Mouse (Mus musculus) erythroblast, embryonic 14.5 days (primary cell): ENCODE measurements at regions not wholly inside any gene's neighbourhood (a gene's known extent, or its start where the extent isn't known, plus 50 kb on each side); places are given as distances from the start of the nearest gene placed in this dataset.

Experiments used
- H3K27me3 ChIP-seq: 2 replicates; pipeline ENCODE4 v1.6.1; 2012; ENCODE audit warnings: inconsistent platforms; ENCODE audit not compliant: control insufficient read depth
- H3K36me3 ChIP-seq: 2 replicates; pipeline ENCODE4 v1.6.1; 2012; ENCODE audit warnings: mild to moderate bottlenecking, inconsistent platforms; ENCODE audit not compliant: control insufficient read depth
- H3K4me1 ChIP-seq: 2 replicates; pipeline ENCODE4 v1.6.1; 2012; ENCODE audit warnings: inconsistent platforms; ENCODE audit not compliant: control insufficient read depth
- H3K4me3 ChIP-seq: replicated peaks from 2 replicates; pipeline ENCODE3; 2012; ENCODE audit warnings: moderate library complexity, mild to moderate bottlenecking, inconsistent platforms
- H3K9me3 ChIP-seq: 2 replicates; pipeline ENCODE4 v1.6.1; 2012; ENCODE audit warnings: low read length, inconsistent platforms, mixed read lengths; ENCODE audit not compliant: control insufficient read depth
- GATA1 ChIP-seq: IDR thresholded peaks from 2 replicates; pipeline ENCODE4 v1.6.1; 2012; ENCODE audit warnings: low read length, inconsistent platforms, mixed read lengths
- TAL1 ChIP-seq: IDR thresholded peaks from 3 replicates; pipeline ENCODE4 v1.6.1; 2012; ENCODE audit warnings: low read length, inconsistent platforms, mixed read lengths

DNA sequence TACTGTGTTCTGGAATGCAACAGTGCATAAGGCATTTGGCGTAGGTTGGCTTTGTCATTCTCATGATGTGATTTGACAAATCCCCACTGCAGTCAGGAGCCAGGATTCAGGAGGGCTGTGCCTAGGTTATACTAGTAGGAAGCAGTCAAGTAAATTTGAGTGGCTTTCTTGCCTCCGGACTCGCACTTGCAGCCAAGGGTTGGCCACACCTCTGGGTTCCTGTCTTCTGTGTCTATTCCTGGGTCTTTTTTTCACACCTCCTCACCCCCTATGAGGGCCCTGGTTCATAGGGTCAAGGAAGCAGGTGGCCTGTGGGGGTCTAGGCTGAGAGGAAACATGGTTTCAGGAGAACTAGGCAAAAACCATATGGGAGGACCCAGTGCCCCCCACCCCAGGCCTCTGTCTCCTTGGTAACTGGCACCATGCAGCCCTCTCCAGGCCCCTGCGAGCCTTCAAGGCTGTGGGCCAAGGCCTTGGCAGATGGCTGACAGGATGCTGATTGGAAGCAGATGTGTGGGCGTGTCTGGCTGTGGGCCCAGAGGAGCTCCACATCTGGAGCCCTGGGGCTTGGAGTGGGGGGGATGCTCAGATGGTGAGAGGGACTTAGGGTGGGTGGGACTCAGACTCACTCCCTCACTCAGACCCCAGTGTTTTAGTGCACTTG is 195.7 kb downstream of the Rgs3 start:
- Histone ChIP-seq H3K27me3 (no peaks in the 10 kb centered on the region), H3K4me3 (no peak overlapping the region)

DNA sequence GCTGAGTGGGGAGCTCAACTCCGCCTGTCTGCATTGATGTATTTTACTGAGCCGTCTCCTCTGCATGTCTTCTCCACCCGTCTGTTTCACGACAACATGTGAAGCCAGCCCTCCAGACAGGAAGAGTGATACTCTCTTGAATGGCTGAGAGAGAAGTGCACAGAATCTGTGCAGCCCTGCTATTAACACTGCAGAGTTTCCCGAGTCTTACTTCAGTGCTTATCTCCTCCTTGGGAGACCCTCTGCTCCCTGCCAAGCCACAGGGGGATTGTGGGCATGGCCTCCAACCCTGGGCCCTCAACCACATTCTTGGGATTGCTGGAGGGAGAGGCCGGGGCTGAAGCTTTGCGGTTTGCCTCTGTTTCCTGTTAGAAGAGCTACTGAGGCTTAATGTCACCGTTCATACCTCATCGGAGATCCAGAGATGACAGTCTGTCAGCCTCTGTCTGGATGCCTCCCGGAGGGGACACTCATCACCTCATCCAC is 197.1 kb downstream of the Rgs3 start:
- H3K4me1 ChIP-seq: no peaks in the 10 kb centered on the region
- H3K9me3 ChIP-seq: no peaks in the 10 kb centered on the region
- H3K36me3 ChIP-seq: no peaks in the 10 kb centered on the region
- TF ChIP-seq TAL1 (no peak), GATA1 (no peak)
- no peaks in the 10 kb centered on the region for H3K27me3 ChIP-seq
- no peak overlapping the region for H3K4me3 ChIP-seq

More for the DNA sequence above, 195.7 kb downstream of the Rgs3 start:
- no peaks in the 10 kb centered on the region for H3K4me1 ChIP-seq
- H3K36me3 ChIP-seq: no peaks in the 10 kb centered on the region
- no peaks in the 10 kb centered on the region for H3K9me3 ChIP-seq
- TF ChIP-seq GATA1 (no peak), TAL1 (no peak)

DNA sequence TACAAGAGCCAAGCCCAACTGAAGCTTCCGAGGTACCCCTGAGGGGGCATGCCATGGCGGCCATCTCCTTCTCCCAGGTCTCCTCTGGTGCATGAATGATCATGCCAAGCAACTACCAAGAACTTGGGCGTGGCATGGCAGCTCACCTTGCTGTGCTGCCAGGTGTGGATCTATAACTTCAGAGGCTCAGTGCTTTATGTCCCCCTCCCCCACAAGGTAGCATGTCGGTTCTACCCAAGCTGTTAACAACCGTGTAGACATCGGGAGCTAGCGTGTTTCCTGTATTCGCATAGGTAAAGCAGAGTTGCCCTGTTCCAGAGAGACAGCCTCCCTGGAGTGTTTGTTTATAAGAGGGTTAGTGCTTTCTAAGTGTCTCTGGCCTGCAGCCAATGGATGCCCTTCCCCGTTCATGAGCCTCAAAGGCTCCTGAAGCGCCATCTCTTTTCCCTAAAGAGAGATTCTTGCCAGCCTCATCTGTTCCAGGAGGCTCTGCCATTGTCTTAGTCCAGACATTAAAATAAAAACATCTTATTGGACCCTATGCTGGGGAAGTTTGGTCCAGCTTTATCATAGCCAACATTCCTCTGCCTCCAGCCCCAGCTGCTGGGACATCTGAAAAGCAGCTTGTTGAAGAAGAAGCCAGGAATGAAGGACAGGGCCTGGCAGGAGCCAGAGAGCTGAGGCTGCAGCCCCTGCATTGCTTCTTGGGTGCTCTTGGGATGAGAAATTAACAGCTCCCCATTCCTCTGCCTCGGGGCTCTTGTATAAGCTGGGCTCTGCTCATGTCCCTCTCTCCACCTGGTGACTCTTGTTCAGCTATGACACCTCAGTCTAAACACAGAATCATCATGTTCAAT is 201.3 kb downstream of the Rgs3 start:
- Histone ChIP-seq H3K9me3 (no peaks in the 10 kb centered on the region), H3K36me3 (no peaks in the 10 kb centered on the region), H3K4me3 (no peak overlapping the region), H3K4me1 (no peaks in the 10 kb centered on the region), H3K27me3 (no peaks in the 10 kb centered on the region)
- TF ChIP-seq GATA1 (no peak), TAL1 (no peak)

DNA sequence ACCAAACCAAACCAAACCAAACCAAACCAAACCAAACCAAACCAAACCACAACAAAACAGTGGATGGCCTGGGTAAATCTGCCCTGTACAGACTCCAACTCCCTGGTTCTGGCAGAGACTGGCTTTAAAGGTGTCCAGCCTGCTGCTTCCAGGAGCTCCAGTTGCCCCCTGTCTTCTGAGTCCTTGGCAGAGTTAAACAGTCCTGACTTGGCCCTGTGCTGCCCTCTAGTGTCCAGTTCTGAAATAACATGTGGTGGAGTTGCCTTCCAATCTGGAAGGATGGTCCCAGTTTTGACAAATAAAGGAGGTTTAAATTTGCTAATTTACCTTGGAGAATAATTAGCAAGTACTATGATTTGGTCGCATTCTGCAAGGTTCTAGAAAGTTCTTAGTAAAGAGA is 202.0 kb downstream of the Rgs3 start:
- TF ChIP-seq TAL1 (no peak), GATA1 (no peak)

DNA sequence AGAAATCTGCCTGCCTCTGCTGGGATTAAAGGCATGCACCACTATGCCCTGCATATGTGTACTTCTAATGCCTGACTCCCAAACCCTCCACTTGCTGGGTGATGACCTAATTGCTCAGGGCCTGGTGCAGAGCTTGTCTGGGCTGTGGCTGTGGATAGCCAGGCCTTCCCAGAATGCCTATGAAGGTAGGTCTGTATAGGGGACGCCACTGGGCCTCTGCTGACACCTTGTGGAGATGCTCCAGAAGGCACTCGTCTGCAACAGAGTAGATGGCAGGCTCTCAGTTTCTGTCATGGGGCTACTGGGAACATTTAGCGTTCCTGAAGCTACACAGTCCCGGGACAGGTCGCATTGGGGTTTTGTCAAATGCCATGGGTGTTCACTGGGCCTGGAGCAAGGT is 201.4 kb upstream of the Zfp618 start:
- no peaks in the 10 kb centered on the region for H3K9me3 ChIP-seq
- H3K4me1 ChIP-seq: no peaks in the 10 kb centered on the region
- no peaks in the 10 kb centered on the region for H3K36me3 ChIP-seq
- H3K27me3 ChIP-seq: no peaks in the 10 kb centered on the region
- H3K4me3 ChIP-seq: no peak overlapping the region
- TF ChIP-seq GATA1 (no peak), TAL1 (no peak)

More for the DNA sequence above, 202.0 kb downstream of the Rgs3 start:
- H3K36me3 ChIP-seq: no peaks in the 10 kb centered on the region
- H3K4me3 ChIP-seq: no peak overlapping the region
- H3K27me3 ChIP-seq: no peaks in the 10 kb centered on the region
- no peaks in the 10 kb centered on the region for H3K4me1 ChIP-seq
- H3K9me3 ChIP-seq: no peaks in the 10 kb centered on the region

DNA sequence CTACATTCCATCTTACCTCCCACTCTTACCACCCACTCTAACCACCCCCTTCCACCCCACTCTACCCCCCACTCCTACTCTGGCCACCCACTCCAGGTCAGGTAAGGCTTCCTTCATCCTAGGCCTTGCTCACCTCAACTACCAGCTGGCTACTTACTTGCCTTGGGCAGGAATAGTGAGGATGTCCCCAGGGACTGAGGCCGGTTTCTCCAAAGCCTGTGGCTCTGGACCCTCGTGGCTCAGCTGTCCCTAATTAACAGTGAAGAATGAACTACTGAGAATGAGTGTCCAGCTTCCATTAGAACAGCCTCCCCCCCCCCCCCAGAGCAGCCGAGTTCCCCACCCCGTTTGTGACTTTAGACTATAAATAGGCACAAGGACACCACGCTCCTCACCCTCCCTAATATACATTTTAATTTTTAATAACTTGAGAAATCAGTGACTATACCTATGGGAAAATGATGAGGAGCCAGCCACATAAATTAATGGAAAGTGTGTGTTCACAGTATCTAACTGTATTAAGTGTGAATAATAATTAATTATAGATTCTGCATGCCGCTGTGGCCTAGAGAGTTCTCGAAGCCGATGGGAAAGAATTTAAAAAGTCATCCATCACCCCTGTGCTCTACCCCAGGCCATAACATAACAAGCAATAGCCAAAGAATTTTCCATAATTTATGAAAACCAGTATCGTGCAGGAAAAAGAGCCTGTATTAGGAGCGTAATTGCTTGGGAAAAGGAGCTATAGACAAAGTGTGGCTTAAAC is 195.7 kb upstream of the Zfp618 start:
- H3K36me3 ChIP-seq: no peaks in the 10 kb centered on the region
- H3K27me3 ChIP-seq: no peaks in the 10 kb centered on the region; the same call in 1 of the 2 replicates

DNA sequence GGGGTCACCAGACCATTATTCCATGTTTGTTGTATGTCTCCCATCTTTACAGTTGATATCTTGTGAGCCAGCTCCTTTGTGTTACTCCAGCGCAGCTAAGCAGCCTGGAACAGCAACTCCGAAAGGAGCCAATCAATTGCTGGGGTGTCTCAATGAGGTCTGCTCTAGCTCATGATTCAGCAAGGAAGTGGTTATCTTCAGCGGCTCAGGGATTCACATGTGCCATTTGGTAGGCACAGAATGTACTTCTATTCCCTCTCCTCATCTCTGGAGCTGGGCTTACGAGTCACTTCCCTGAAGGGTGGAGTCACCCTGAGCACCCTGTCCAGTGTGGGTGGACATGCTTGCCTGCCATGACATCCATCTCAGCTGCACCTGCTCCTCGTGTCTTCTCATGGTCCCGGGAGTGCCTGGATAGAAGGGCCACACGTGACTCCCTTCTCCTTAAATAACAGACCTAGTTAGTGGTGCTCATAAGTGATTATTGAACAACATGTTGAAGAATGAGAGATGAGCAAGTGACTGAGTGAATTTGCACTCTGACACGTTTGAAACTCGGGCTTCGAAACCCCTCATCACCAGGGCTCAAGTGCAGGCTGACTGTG is 190.3 kb upstream of the Zfp618 start:
- Histone ChIP-seq H3K27me3 (no peaks in the 10 kb centered on the region), H3K36me3 (no peaks in the 10 kb centered on the region), H3K4me3 (no peak overlapping the region), H3K9me3 (no peaks in the 10 kb centered on the region), H3K4me1 (no peaks in the 10 kb centered on the region)
- no peak for TF ChIP-seq GATA1
- no peak for TF ChIP-seq TAL1

More for the DNA sequence above, 195.7 kb upstream of the Zfp618 start:
- Histone ChIP-seq H3K4me1 (no peaks in the 10 kb centered on the region), H3K9me3 (no peaks in the 10 kb centered on the region), H3K4me3 (no peak overlapping the region)
- TF ChIP-seq TAL1 (no peak), GATA1 (no peak)

DNA sequence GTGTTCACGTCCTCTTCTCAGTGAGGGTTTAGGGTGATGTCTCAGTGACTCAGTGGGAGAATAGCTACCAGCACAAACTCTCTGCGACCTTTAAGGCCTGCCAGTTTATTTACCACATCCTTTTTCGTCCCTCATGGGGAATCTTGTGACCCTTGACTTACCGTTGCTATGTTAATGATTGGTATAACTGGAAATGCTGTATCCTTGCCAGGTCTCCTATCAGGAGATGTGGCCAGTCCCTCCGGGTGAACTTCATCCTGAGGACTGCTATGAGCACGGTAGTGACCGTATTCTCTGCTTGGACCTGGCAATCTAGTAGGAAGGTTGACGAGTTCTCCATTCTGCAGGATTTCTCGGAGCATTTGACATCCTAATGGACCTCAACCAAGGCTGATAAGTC is 188.5 kb upstream of the Zfp618 start:
- Histone ChIP-seq H3K36me3 (no peaks in the 10 kb centered on the region), H3K4me1 (peaks cover 2% of the 10 kb centered on the region; the same call in 1 of the 2 replicates), H3K9me3 (no peaks in the 10 kb centered on the region), H3K4me3 (no peak overlapping the region), H3K27me3 (peaks cover 7% of the 10 kb centered on the region; the same call in 1 of the 2 replicates)
- no peak for TF ChIP-seq TAL1
- no peak for TF ChIP-seq GATA1
